Mouse (Mus musculus) layer of hippocampus, adult 8-10 months (tissue): Measurements from ENCODE around the gene Hspbap1. TPM values are rescaled to one million over a fixed set of nuclear protein-coding genes. Genes with fewer than 3 reads are reported as not detected.

ENCODE experiments used
- DNase-seq, 2 experiments: peaks; one replicate each; pipeline ENCODE4 v3.0.0; 2022; ENCODE audit warnings: low spot score in 2 of 2
- total RNA-seq, 4 experiments: library from RNA; stranded (reverse); gene quantifications; 2 replicates each; pipeline ENCODE4 v1.2.4; 2022

Gene Hspbap1
- total RNA-seq = 1 to 10 TPM; 6.5 to 9.0 (median 7.3) TPM

- peak; percentile 85 for DNase-seq
Measured at GRCm38 (mm10) chr16:35769878-35770657, at the start of gene Hspbap1. Hspbap1 (plus strand) TSS chr16:35770375.

GRCm38 (mm10) chr16:35724561-35724960, 45.6 kb upstream of the Hspbap1 start:
- DNase-seq = no peak

DNA sequence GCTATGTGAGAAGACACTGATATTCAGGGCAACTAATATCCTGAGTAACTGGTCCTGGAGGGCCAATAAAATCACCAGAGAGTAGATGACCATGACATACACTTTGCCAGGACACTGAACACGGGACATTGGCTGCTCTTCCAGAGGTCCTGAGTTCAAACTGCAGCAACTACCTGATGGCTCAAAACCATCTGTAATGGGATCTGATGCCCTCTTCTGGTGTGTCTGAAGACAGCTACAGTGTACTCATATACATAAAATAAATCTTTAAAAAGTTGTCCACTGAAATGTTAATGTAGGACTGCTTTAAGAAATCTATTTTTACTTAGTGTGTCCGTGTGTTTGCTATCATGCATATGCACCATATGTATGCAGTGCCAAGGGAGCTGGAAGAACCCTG, 43.6 kb upstream of the Hspbap1 start:
- DNase-seq = no peak

DNA sequence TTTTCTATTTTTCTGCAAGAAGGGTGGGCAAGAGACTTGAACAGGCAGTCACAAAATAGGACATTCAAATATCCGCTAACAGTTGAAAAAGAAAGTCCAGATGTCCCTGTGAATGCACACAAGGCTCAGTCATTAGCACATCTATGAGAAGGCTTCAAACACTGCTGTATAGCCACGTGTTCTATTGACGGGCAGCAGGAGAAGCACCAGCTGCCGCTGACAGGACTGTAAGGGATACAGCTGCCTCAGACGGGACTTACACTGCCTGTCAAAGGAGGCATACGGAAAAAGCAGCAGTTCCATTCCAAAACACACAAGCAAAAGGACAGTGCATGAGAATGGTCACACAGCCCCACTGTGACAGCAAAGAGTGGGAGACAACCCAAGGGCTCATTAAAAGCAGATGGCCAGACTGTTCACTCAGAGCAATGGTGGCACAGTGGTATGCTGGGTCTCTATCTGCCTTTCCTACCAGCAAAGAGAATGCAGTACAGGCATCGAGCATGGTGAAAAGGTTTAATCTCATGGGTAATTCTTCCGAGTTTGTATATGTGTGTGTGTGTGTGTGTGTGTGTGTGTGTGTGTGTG, 40.9 kb upstream of the Hspbap1 start:
- no peak for DNase-seq

GRCm38 (mm10) chr16:35732096-35732495, 38.1 kb upstream of the Hspbap1 start:
- DNase-seq = no peak

DNA sequence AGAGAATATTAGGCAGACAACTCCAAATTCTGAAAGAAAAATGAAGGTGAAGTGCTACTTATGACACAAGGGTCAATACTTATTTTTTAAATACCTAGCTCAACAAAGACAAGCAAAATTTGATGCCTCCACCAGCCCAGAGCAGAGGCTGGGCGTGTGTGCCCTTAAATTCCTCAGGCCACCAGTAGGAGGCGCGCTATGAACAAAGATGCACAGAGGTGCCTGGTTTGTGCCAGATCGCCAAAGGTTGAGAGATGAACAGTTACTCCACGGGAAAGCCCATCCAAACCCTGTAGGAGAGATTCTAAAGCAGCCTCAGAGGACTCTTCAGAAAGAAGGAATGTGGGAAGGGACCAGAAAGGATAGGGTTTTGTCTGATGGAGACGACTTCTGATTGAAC, 36.1 kb upstream of the Hspbap1 start:
- peak in 1 of 2 experiments; percentile 53 for DNase-seq

GRCm38 (mm10) chr16:35738096-35738767, 31.9 kb upstream of the Hspbap1 start:
- DNase-seq = no peak

DNA sequence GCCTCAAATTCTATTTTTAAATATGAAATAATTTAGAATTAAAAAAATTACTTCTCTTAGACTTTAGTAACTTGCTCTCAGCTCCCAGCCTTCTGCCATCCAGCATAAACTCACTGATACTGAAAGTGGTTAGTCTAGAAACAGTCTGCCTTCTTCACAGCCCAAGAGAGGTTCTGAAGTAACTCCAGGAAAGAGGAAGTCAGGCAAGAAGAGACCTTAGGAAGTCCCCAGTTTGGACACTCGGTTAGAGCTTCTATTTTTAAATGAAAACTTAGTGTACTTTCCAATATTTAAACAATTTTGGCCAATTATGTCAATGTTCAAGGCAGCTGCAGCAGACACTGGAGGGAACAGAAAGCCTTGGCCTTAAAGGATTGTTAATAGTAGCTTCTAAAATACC, 30.6 kb upstream of the Hspbap1 start:
- no peak for DNase-seq

DNA sequence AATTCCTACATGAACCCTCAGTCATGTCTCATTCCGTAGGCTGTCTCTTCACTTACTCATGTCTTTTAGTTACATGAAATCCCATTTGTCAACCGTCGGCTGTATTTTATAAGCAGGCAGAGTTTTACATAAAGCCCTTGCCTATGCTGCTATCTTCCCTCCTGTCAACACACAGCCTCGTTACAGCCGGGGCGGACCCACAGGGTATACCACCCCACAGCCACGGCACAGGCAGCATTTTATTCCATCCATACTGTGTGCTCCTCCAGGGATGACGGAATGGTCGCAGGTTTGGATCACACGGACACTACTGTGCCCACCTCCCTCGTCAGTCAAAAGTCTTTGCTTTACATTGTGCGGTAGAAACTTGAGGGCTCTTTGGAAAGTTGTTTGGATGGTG, 29.8 kb upstream of the Hspbap1 start:
- no peak for DNase-seq

- no peak for DNase-seq
Measured at GRCm38 (mm10) chr16:35740943-35741342, 29.2 kb upstream of the Hspbap1 start.

- DNase-seq = no peak
Measured at GRCm38 (mm10) chr16:35741621-35742020, 28.6 kb upstream of the Hspbap1 start.

- DNase-seq = no peak
Measured at GRCm38 (mm10) chr16:35742251-35742937, 27.8 kb upstream of the Hspbap1 start.

DNA sequence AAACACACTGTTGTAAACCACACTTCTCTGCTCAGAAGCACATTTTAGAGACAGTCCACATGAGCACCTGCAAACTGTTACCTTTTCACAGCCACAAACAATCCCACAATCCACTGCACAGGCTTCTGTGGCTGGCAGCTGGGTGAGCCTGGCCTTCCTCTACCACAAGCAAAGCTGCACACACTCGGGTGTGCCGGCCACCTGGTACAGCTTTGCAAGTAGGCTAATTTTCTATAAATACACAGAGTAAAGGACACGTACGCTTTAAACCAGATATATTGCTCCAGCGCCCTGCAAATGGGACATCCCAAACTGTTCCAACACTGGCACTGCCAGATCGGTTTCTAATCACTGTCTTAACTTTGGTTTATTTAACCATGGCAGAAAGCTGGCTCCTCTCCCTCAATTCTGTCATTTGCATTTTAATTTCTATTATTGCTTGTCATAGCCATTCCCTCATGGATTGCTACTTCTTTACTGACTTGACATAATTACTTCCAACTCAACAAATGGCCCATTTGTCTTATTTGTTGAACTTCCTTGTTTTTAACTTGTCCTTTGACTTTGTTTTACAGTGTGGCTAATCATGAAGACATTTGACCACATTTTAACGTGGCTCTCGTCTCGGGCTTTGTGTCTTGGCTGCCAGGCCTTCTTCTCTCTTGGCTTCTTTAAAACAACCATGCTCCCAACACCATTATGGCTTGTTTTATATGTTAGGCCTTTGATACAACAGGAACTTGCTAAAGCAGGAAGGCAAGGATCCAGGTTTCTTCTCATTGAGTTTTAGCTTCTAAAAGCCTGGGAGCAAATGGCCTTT, 22.5 kb upstream of the Hspbap1 start:
- peak in 1 of 2 experiments; percentile 38 for DNase-seq

DNA sequence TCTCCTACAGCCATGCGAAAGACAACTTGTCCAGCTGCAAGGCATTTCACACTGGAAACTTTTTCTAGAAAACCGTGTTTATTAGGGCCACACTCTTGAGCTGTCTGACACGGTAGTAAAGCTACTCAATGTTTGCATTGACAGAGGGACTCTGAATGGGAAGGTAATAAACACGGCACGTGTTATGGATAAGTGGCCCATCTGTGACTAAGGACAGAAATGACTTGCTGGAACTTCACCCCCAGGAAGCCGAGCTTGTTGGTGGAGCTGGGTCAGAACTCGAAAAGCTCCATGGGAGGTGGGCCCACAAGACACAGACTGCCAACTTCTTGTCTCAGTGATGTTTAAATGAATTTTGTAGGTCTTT, 22.0 kb upstream of the Hspbap1 start:
- DNase-seq = no peak

DNA sequence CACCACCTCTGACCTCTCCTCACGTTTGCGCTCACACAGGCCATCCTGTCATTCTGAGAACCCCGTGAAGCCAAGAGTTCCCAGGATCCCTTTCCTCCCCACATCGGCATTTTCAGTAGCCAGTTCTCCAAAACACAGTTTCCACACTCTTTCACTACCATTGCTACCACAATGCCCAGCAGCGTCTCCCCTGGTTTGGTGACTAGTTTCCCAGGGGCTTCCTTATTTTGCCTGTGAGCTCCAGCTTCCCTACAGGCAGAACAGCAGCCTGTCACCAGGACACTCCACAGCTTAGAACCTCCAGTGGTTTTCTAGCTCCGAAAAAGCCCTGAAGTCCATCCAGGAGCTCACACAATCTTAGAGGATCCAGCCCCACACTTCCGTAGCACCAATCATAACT, 20.8 kb upstream of the Hspbap1 start:
- DNase-seq = no peak

DNA sequence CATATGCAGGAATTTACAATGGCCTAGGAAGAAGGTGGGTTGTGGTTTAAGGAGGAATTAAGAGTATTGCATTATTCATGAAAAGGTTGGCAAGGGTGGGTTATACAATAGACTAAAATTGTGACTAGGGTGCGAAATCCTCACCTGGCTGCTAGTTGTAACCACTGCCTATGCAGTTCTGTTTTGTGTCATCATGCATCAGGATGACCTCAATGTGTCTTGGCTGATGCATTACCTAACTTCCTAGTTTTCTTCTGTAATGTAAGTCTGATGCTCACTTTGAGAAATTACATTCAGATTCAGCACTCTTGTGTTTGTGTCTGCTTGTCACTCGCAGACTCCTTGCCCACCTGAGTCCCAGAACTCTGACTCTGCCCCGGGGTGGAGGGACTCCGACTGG, 18.3 kb upstream of the Hspbap1 start:
- DNase-seq = no peak

- DNase-seq = no peak
Measured at GRCm38 (mm10) chr16:35753926-35754325, 16.2 kb upstream of the Hspbap1 start.

- no peak for DNase-seq
Measured at GRCm38 (mm10) chr16:35755502-35756334, 14.5 kb upstream of the Hspbap1 start.

- no peak for DNase-seq
Measured at GRCm38 (mm10) chr16:35756697-35757096, 13.5 kb upstream of the Hspbap1 start.

GRCm38 (mm10) chr16:35759401-35759800, 10.8 kb upstream of the Hspbap1 start:
- no peak for DNase-seq
